Mouse (Mus musculus) megakaryocyte, embryonic 14.5 days (primary cell): Measurements from ENCODE around the gene Fam187b. TPM values are rescaled to one million over a fixed set of nuclear protein-coding genes. Genes with fewer than 3 reads are reported as not detected.
A peak's percentile ranks its signal among the peaks of the same experiment; 100 is the strongest.

Experiments
- H3K27me3 ChIP-seq: replicated peaks from 2 replicates; pipeline ENCODE3; 2012; ENCODE audit warnings: inconsistent platforms
- H3K36me3 ChIP-seq: replicated peaks from 2 replicates; pipeline ENCODE3; 2012; ENCODE audit warnings: low read length, inconsistent platforms, mixed read lengths
- H3K4me1 ChIP-seq: 2 replicates; pipeline ENCODE4 v1.6.1; 2012; ENCODE audit warnings: inconsistent platforms
- H3K4me3 ChIP-seq: replicated peaks from 2 replicates; pipeline ENCODE3; 2012; ENCODE audit warnings: moderate library complexity, mild to moderate bottlenecking, inconsistent platforms
- H3K9me3 ChIP-seq: 2 replicates; pipeline ENCODE4 v1.6.1; 2012; ENCODE audit warnings: inconsistent platforms
- FLI1 ChIP-seq: IDR thresholded peaks from 2 replicates; pipeline ENCODE4 v1.6.1; 2012; ENCODE audit warnings: low read length, inconsistent platforms, mixed read lengths
- GATA1 ChIP-seq: IDR thresholded peaks from 3 replicates; pipeline ENCODE4 v1.6.1; 2012; ENCODE audit warnings: mixed read lengths, low read length, inconsistent platforms, borderline replicate concordance
- polyA plus RNA-seq: library from polyadenylated mRNA; stranded (reverse); fragments of >175 nt; gene quantifications from 2 replicates; pipeline ENCODE4 v1.2.3, GENCODE M21; 2012; ENCODE audit warnings: low replicate concordance; ENCODE audit not compliant: insufficient read depth

The Fam187b gene
- polyA plus RNA-seq, 1 experiment, result not detected

GRCm38 (mm10) chr7:30952441-30953265 lies 20.9 kb upstream of the Fam187b start:
- Histone ChIP-seq H3K27me3 (no peaks in the 10 kb centered on the region), H3K4me1 (peaks cover 35% of the 10 kb centered on the region), H3K4me3 (no peak overlapping the region), H3K9me3 (no peaks in the 10 kb centered on the region), H3K36me3 (peaks cover 72% of the 10 kb centered on the region)
- TF ChIP-seq GATA1, result no peak
- TF ChIP-seq FLI1, result no peak

GRCm38 (mm10) chr7:30953459-30953858 lies 20.1 kb upstream of the Fam187b start:
- Histone ChIP-seq H3K4me1 (peaks cover 43% of the 10 kb centered on the region), H3K27me3 (no peaks in the 10 kb centered on the region), H3K9me3 (no peaks in the 10 kb centered on the region), H3K36me3 (peaks cover 74% of the 10 kb centered on the region), H3K4me3 (no peak overlapping the region)
- no peak for TF ChIP-seq GATA1

GRCm38 (mm10) chr7:30954036-30954435 lies 19.6 kb upstream of the Fam187b start:
- peak overlapping the region; percentile 60 for H3K4me3 ChIP-seq
- H3K4me1 ChIP-seq, result peaks cover 49% of the 10 kb centered on the region
- H3K27me3 ChIP-seq, result no peaks in the 10 kb centered on the region
- peaks cover 76% of the 10 kb centered on the region for H3K36me3 ChIP-seq
- TF ChIP-seq FLI1 (no peak), GATA1 (no peak)
- no peaks in the 10 kb centered on the region for H3K9me3 ChIP-seq

- H3K36me3 ChIP-seq, result peaks cover 74% of the 10 kb centered on the region
Measured at GRCm38 (mm10) chr7:30954971-30955520, 18.5 kb upstream of the Fam187b start.

GRCm38 (mm10) chr7:30955584-30956356 lies 17.8 kb upstream of the Fam187b start:
- peaks cover 66% of the 10 kb centered on the region for H3K36me3 ChIP-seq
- no peaks in the 10 kb centered on the region for H3K27me3 ChIP-seq
- H3K9me3 ChIP-seq, result no peaks in the 10 kb centered on the region
- TF ChIP-seq GATA1 (no peak), FLI1 (no peak)
- H3K4me3 ChIP-seq, result peak overlapping the region; percentile 98
- peaks cover 62% of the 10 kb centered on the region for H3K4me1 ChIP-seq

More at GRCm38 (mm10) chr7:30954971-30955520, 18.5 kb upstream of the Fam187b start:
- TF ChIP-seq FLI1, result no peak
- TF ChIP-seq GATA1, result no peak
- Histone ChIP-seq H3K4me3 (peak overlapping the region; percentile 98), H3K4me1 (peaks cover 58% of the 10 kb centered on the region), H3K27me3 (no peaks in the 10 kb centered on the region), H3K9me3 (no peaks in the 10 kb centered on the region)

GRCm38 (mm10) chr7:30956357-30956751 lies 17.2 kb upstream of the Fam187b start:
- Histone ChIP-seq H3K9me3 (no peaks in the 10 kb centered on the region), H3K36me3 (peaks cover 61% of the 10 kb centered on the region), H3K4me1 (peaks cover 67% of the 10 kb centered on the region), H3K4me3 (peak overlapping the region; percentile 98), H3K27me3 (no peaks in the 10 kb centered on the region)
- TF ChIP-seq FLI1 (no peak), GATA1 (no peak)

GRCm38 (mm10) chr7:30956756-30957366 lies 16.7 kb upstream of the Fam187b start, which contains the start of gene Usf2:
TSS of gene Usf2 (minus strand) at chr7:30956803.
- peaks cover 56% of the 10 kb centered on the region for H3K36me3 ChIP-seq
- no peaks in the 10 kb centered on the region for H3K27me3 ChIP-seq
- peaks cover 68% of the 10 kb centered on the region for H3K4me1 ChIP-seq
- TF ChIP-seq FLI1 (no peak), GATA1 (no peak)
- no peaks in the 10 kb centered on the region for H3K9me3 ChIP-seq
- peak within 1 kb of the TSS; percentile 98 for H3K4me3 ChIP-seq

- no peaks in the 10 kb centered on the region for H3K27me3 ChIP-seq
- peaks cover 51% of the 10 kb centered on the region for H3K36me3 ChIP-seq
- peak overlapping the region; percentile 98 for H3K4me3 ChIP-seq
- no peaks in the 10 kb centered on the region for H3K9me3 ChIP-seq
- peaks cover 73% of the 10 kb centered on the region for H3K4me1 ChIP-seq
- TF ChIP-seq GATA1 (no peak), FLI1 (no peak)
Measured at GRCm38 (mm10) chr7:30957367-30957783, 16.2 kb upstream of the Fam187b start.

GRCm38 (mm10) chr7:30958109-30958865 lies 15.3 kb upstream of the Fam187b start:
- Histone ChIP-seq H3K9me3 (no peaks in the 10 kb centered on the region), H3K4me3 (peak overlapping the region; percentile 98), H3K4me1 (peaks cover 70% of the 10 kb centered on the region), H3K36me3 (peaks cover 42% of the 10 kb centered on the region), H3K27me3 (no peaks in the 10 kb centered on the region)
- no peak for TF ChIP-seq GATA1
- no peak for TF ChIP-seq FLI1
